Mouse (Mus musculus) neural tube, embryonic 10.5 days (tissue): ENCODE results near the gene Il3ra.

Experiments used
- DNase-seq: peaks from one replicate; pipeline ENCODE4 v3.0.0-alpha.2; 2017; ENCODE audit warnings: low spot score; ENCODE audit errors: extremely low spot score

The Il3ra gene

GRCm38 (mm10) chr14:14354511-14355359 lies 8.7 kb downstream of the Il3ra start:
- no peak for DNase-seq

- no peak for DNase-seq
Observed at GRCm38 (mm10) chr14:14355360-14355646, 9.2 kb downstream of the Il3ra start.

DNA sequence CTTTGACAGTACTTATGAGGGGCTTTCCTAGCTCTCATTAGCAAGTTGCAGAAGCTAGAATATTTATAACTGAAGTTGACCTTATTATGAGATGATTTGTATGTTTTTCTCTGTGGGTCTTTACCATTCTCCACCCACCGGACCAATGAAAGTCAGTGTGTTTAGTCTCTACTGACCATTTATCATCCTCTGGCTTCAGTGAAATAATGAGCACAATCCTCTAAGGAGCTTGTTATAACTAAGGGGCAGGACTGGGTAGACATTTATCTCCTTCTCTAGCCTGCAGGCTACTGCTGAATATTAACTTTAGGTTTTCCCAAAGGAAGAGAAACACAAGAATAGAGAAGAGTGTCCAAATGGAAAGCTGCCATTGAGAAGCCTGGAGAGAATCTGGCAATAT lies 49.5 kb downstream of the Il3ra start:
- DNase-seq = no peak

DNA sequence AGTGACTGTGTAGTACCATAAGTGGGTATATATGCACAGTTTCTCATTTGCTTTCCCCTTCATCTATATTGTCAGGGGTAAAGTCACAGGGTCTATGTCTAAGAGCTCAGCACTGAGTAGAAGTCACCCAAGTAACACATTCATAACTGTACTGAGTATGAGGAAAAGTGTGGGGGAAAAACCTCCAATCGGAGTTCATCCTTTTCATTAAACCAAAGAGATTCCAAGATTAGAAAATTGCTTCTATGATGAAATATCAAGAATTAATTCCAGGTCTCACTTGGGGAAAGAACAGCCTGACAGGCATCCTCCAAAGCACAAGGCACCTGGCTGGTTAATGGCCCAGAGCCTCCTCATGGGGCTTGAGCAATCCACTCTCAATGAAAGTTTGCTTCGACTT lies 54.9 kb downstream of the Il3ra start, which contains the start of gene Olfr721-ps1:
Gene Olfr721-ps1 (plus strand): TSS at position 301 of the 400 bp plus-strand sequence.
- no peak for DNase-seq
